Mouse (Mus musculus): ENCODE results near the gene Pcdh18. TPM values are rescaled to one million over a fixed set of nuclear protein-coding genes. Genes with fewer than 3 reads are reported as not detected.

Pcdh18 gene
- polyA plus RNA-seq (2015; fragmentation: Illumina TruSeq; extraction: RNeasy Lipid Tissue Mini Kit (QIAGEN cat#74804); ENCODE audit: insufficient read depth, low replicate concordance) = 10.2 TPM

GRCm38 (mm10) chr3:49756870-49757625, at the start of gene Pcdh18:
TSS of gene Pcdh18 (minus strand) at chr3:49757325.

Data from spleen, adult 10 weeks (tissue).